Mouse (Mus musculus) E14TG2a.4 (cell line): ENCODE results near the gene Vps13d.
A peak's percentile ranks its signal among the peaks of the same experiment; 100 is the strongest.

Experiments used
- H3K27me3 ChIP-seq: 2 replicates; pipeline ENCODE4 v1.6.1; 2014; ENCODE audit warnings: low read length, control low read depth; ENCODE audit not compliant: insufficient read depth
- H3K36me3 ChIP-seq: 2 replicates; pipeline ENCODE4 v1.6.1; 2014; ENCODE audit warnings: low read length, control low read depth; ENCODE audit not compliant: insufficient read depth
- H3K4me1 ChIP-seq: replicated peaks from 2 replicates; pipeline ENCODE4 v1.6.1; 2014; ENCODE audit warnings: low read depth, low read length, control low read depth
- H3K4me3 ChIP-seq: replicated peaks from 2 replicates; pipeline ENCODE4 v1.5.1; 2014; ENCODE audit warnings: mild to moderate bottlenecking, low read length
- H3K9me3 ChIP-seq: 2 replicates; pipeline ENCODE4 v1.6.1; 2014; ENCODE audit warnings: low read length, control low read depth
- CTCF ChIP-seq: conservative IDR thresholded peaks from 2 replicates; pipeline ENCODE4 v1.5.1; 2014; ENCODE audit warnings: low read length
- NANOG ChIP-seq: IDR thresholded peaks from 2 replicates; pipeline ENCODE4 v1.6.1; 2014; ENCODE audit warnings: borderline replicate concordance, low read length, mixed read lengths
- POU5F1 ChIP-seq: IDR thresholded peaks from 2 replicates; pipeline ENCODE4 v1.6.1; 2014; ENCODE audit warnings: low read length, borderline replicate concordance

Vps13d gene

GRCm38 (mm10) chr4:145229524-145230163 lies 34.8 kb upstream of the Vps13d start:
- TF ChIP-seq POU5F1 (no peak), NANOG (no peak), CTCF (no peak)
- Histone ChIP-seq H3K27me3 (no peaks in the 10 kb centered on the region), H3K36me3 (peaks cover 18% of the 10 kb centered on the region; the same call in 1 of the 2 replicates), H3K4me1 (peaks cover 16% of the 10 kb centered on the region), H3K9me3 (no peaks in the 10 kb centered on the region), H3K4me3 (no peak overlapping the region)

GRCm38 (mm10) chr4:145229051-145229450 lies 34.2 kb upstream of the Vps13d start:
- Histone ChIP-seq H3K27me3 (no peaks in the 10 kb centered on the region), H3K4me1 (peaks cover 16% of the 10 kb centered on the region), H3K36me3 (peaks cover 24% of the 10 kb centered on the region), H3K4me3 (no peak overlapping the region), H3K9me3 (no peaks in the 10 kb centered on the region)
- no peak for TF ChIP-seq NANOG
- no peak for TF ChIP-seq CTCF
- TF ChIP-seq POU5F1: no peak

- Histone ChIP-seq H3K36me3 (peaks cover 39% of the 10 kb centered on the region), H3K27me3 (no peaks in the 10 kb centered on the region), H3K4me3 (no peak overlapping the region), H3K9me3 (no peaks in the 10 kb centered on the region), H3K4me1 (peaks cover 8% of the 10 kb centered on the region)
- no peak for TF ChIP-seq NANOG
- no peak for TF ChIP-seq CTCF
- no peak for TF ChIP-seq POU5F1
These were observed 29.8 kb upstream of the Vps13d start for GRCm38 (mm10) chr4:145224613-145225012.

GRCm38 (mm10) chr4:145222064-145222463 lies 27.3 kb upstream of the Vps13d start:
- Histone ChIP-seq H3K9me3 (no peaks in the 10 kb centered on the region), H3K27me3 (no peaks in the 10 kb centered on the region), H3K4me1 (peaks cover 10% of the 10 kb centered on the region), H3K36me3 (peaks cover 54% of the 10 kb centered on the region), H3K4me3 (no peak overlapping the region)
- TF ChIP-seq CTCF (no peak), NANOG (no peak), POU5F1 (no peak)

- peaks cover 10% of the 10 kb centered on the region for H3K4me1 ChIP-seq
- H3K27me3 ChIP-seq: no peaks in the 10 kb centered on the region
- H3K9me3 ChIP-seq: no peaks in the 10 kb centered on the region
- H3K36me3 ChIP-seq: peaks cover 61% of the 10 kb centered on the region
- H3K4me3 ChIP-seq: no peak overlapping the region
- TF ChIP-seq CTCF: no peak
- no peak for TF ChIP-seq POU5F1
- no peak for TF ChIP-seq NANOG
These were observed 26.6 kb upstream of the Vps13d start for GRCm38 (mm10) chr4:145221379-145221778.

- H3K27me3 ChIP-seq: no peaks in the 10 kb centered on the region
- TF ChIP-seq NANOG (no peak), POU5F1 (no peak), CTCF (no peak)
- peaks cover 10% of the 10 kb centered on the region; the same call in 1 of the 2 replicates for H3K9me3 ChIP-seq
- H3K4me3 ChIP-seq: no peak overlapping the region
- peaks cover 22% of the 10 kb centered on the region for H3K4me1 ChIP-seq
- peaks cover 71% of the 10 kb centered on the region for H3K36me3 ChIP-seq
These were observed 25.2 kb upstream of the Vps13d start for GRCm38 (mm10) chr4:145220001-145220400.

GRCm38 (mm10) chr4:145219240-145219985 lies 24.6 kb upstream of the Vps13d start:
- Histone ChIP-seq H3K36me3 (peaks cover 67% of the 10 kb centered on the region), H3K4me1 (peaks cover 27% of the 10 kb centered on the region), H3K4me3 (no peak overlapping the region), H3K9me3 (peaks cover 10% of the 10 kb centered on the region; the same call in 1 of the 2 replicates), H3K27me3 (no peaks in the 10 kb centered on the region)
- TF ChIP-seq CTCF: peak; percentile 72
- no peak for TF ChIP-seq POU5F1
- TF ChIP-seq NANOG: no peak

GRCm38 (mm10) chr4:145217837-145218236 lies 23.0 kb upstream of the Vps13d start:
- Histone ChIP-seq H3K4me3 (no peak overlapping the region), H3K27me3 (no peaks in the 10 kb centered on the region), H3K4me1 (peaks cover 41% of the 10 kb centered on the region), H3K36me3 (peaks cover 54% of the 10 kb centered on the region), H3K9me3 (peaks cover 10% of the 10 kb centered on the region; the same call in 1 of the 2 replicates)
- no peak for TF ChIP-seq CTCF
- TF ChIP-seq NANOG: no peak
- TF ChIP-seq POU5F1: no peak

GRCm38 (mm10) chr4:145217046-145217445 lies 22.2 kb upstream of the Vps13d start:
- no peaks in the 10 kb centered on the region for H3K27me3 ChIP-seq
- peaks cover 45% of the 10 kb centered on the region for H3K4me1 ChIP-seq
- peaks cover 50% of the 10 kb centered on the region for H3K36me3 ChIP-seq
- no peak overlapping the region for H3K4me3 ChIP-seq
- TF ChIP-seq POU5F1: no peak
- TF ChIP-seq CTCF: no peak
- TF ChIP-seq NANOG: no peak
- H3K9me3 ChIP-seq: peaks cover 10% of the 10 kb centered on the region; the same call in 1 of the 2 replicates
